Mouse (Mus musculus) kidney, postnatal 4 days (tissue): ENCODE results near the gene Nampt.
A peak's percentile ranks its signal among the peaks of the same experiment; 100 is the strongest.

Source experiments
- DNase-seq, 2 experiments: peaks; one replicate each; pipeline ENCODE4 v3.0.0; 2021; ENCODE audit warnings: mixed read lengths in 2 of 2

Nampt gene

GRCm38 (mm10) chr12:32819416-32819815 lies at the start of gene Nampt:
TSS of gene Nampt (plus strand) at chr12:32819545.
- peak; percentile 18 to 28 for DNase-seq

DNA sequence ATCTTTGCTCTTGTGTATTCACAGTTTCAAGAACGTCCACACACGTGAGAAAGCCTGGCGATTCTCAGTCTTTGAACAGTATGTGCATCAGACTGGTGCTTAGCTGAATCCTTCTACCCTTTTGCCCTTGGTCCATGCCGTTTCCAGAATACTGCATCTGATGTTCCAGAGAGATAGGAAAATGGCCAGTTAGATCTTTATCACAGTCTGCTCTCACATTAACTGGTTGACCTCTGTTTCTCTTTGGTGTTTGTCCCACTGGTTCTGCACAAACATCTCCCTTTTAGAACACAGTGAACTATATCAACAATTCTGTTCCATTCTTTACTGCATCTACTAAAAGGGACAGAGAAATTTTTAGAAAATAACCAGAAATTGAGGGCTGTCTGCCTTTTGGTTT lies 48.6 kb upstream of the Nampt start:
- no peak for DNase-seq

- no peak for DNase-seq
These were observed 44.8 kb upstream of the Nampt start for GRCm38 (mm10) chr12:32774592-32774991.

DNA sequence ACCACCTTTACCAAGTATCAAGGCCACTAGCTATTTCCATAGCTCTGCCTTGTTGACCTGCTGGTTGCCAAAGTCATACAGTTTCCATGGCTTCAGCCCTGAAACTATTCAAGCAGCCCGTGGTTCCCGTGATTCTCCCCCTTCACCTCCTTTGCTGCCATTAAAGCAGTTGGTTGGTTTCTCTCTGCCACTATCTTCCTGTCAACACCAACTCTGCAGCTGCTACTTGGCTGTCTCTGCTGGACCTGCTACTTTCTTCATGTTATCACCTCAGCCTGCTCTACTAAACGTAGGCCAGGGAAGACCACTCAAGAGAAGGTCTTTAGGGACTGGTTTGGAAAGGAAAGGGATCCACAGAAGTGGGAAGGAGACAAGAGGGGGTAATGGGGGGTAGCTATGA lies 30.3 kb upstream of the Nampt start:
- DNase-seq, result no peak

GRCm38 (mm10) chr12:32795765-32796471 lies 23.4 kb upstream of the Nampt start:
- DNase-seq, result no peak

DNA sequence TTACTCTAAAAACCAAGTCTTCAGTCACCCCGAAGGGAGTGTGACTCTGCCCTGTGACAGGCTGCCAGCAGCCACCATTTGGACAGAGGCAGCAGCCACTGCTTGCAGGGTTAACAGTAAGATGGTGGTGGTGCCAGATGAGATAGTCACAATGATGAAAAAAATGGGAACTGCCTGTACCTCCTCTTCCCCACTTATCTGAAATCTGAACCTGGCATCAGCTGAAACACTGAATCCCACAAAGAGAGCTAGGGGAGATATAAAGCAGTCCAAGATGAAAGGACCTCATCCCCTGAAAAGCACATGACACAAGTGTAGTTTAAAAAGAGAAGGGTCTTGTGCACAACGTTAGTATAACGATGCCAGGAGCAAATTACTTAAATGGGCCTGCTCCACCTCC lies 21.9 kb upstream of the Nampt start:
- no peak for DNase-seq

DNA sequence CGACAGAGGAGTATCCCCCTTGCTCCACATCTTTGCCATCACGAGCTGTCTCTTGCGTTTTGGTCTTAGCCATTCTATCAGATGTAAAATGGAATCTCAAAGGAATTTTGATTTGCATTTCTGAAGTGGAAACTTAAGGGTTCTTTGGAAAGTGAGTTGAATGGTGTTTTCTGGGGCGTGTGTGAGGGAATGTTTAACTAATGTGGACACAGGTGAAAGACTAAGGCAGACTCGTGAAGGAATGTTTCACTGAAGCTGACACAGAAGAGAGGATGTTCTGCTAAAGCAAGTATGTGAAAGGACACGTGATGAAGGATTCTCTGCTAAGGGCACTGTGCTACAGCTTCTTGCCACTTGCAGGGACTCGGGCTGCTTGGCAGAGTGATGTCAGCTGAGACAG lies 18.3 kb upstream of the Nampt start:
- peak in 1 of 2 experiments; percentile 7 for DNase-seq

GRCm38 (mm10) chr12:32805559-32805958 lies 13.8 kb upstream of the Nampt start:
- DNase-seq, result no peak

- DNase-seq, result peak; percentile 99
These were observed 669 bp downstream of the Nampt start for GRCm38 (mm10) chr12:32819823-32820605.

- peak; percentile 78 to 86 for DNase-seq
These were observed 1.6 kb downstream of the Nampt start for GRCm38 (mm10) chr12:32820688-32821503.

DNA sequence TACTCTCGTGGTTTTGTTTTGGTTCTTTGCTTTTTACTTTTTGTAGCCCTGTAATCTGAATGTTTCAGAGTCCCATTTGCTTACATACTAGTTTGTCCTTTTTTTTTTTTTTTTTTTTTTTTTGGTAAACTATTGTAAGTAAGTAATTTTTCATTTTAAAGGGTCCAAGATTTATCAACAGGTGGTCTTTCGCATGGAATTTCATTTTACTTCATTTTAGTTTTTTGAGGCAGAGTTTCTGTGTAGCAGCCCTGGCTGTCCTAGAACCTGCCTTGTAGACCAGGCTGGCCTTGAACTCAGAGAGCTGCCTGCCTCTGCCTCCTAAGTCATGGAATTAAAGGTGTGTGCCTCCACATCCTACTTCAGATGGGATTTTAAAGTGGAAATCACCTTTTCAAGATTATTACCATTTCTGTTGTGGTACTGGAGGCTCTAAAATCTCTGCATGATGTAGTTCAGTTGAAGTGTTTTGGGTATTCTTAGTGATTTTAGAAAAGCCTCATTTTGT lies 2.2 kb downstream of the Nampt start:
- no peak for DNase-seq

- peak; percentile 5 to 13 for DNase-seq
These were observed 2.7 kb downstream of the Nampt start for GRCm38 (mm10) chr12:32822066-32822465.

- no peak for DNase-seq
These were observed 5.2 kb downstream of the Nampt start for GRCm38 (mm10) chr12:32824586-32824985.

GRCm38 (mm10) chr12:32826971-32827370 lies 7.6 kb downstream of the Nampt start:
- DNase-seq, result peak; percentile 83 to 85

- DNase-seq, result no peak
These were observed 8.9 kb downstream of the Nampt start for GRCm38 (mm10) chr12:32828137-32828760.

GRCm38 (mm10) chr12:32829321-32830090 lies 10.2 kb downstream of the Nampt start:
- DNase-seq, result no peak

DNA sequence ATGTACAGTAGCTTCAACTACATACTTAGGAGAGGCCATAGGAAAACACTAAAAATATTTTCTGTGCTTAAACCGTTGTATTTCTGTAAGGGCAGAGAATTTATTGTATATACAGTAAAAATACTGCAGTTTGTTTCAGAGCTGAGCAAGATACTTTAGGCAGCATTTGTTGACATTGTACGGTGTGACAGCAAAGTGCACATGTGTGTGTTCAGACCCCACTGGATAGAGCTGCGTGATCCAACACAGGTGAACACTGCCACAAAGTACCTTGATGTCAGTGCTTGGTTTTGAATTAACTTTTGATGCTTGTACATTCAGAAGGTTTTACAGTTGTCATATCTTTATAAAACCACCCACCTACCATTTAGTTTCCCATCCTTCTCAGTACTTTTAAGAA lies 12.7 kb downstream of the Nampt start:
- DNase-seq, result no peak

- DNase-seq, result no peak
These were observed 15.4 kb downstream of the Nampt start for GRCm38 (mm10) chr12:32834781-32835180.

DNA sequence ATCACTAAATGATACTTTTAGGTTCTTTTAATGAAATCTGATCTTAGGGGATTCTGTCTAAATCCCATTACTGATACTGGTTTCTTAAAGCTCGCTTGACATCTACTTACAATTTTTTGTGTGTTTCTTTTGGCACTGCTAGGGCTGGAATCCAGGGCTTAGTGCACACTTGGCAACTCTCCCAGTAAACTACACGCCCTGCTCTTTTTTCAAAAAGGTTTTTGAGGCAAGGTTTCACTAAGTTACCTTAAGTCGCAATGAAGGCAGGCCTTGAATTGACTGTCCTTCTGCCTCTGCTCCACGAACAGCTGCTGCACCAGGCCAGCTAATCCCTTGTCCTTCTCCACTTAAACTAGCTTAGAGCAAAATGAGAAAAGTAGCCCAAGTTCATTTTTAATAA lies 15.9 kb downstream of the Nampt start:
- DNase-seq, result peak in 1 of 2 experiments; percentile 13

- no peak for DNase-seq
These were observed 19.1 kb downstream of the Nampt start for GRCm38 (mm10) chr12:32838406-32838805.

DNA sequence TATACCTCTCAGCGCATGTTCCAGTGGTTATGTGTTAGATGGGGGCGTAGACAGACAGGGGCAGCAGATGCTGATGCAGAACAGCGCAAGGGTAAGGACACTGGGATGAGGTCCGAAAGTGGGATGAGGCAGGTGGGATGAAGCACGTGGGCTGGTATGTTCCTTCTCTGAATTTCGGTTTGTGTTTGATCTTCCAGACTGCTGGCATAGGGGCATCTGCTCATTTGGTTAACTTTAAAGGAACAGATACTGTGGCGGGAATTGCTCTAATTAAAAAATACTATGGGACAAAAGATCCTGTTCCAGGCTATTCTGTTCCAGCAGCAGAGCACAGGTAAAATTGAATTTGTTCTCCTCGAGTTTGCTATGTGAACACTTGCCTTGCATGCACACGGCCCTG lies 19.6 kb downstream of the Nampt start:
- DNase-seq, result no peak

- no peak for DNase-seq
These were observed 22.1 kb downstream of the Nampt start for GRCm38 (mm10) chr12:32841442-32841900.
